Mouse (Mus musculus) hindbrain, embryonic 12.5 days (tissue): ENCODE measurements around the gene Chrm2. TPM values are rescaled to one million over a fixed set of nuclear protein-coding genes. Genes with fewer than 3 reads are reported as not detected.

Source experiments
- ATAC-seq: fragments of 200-750 bp; cut with Nextera tagmentation; 2 replicates; pipeline ENCODE4 v1.8.0; 2017; ENCODE audit warnings: moderate TSS enrichment; ENCODE audit not compliant: low FRiP score
- H3K27ac ChIP-seq: fragments of 300-500 bp; sonication (generic); 2 replicates; pipeline ENCODE4 v1.5.1; 2016; ENCODE audit warnings: mild to moderate bottlenecking
- H3K27me3 ChIP-seq: fragments of 300-500 bp; sonication (generic); 2 replicates; pipeline ENCODE4 v1.6.1; 2016; ENCODE audit warnings: mild to moderate bottlenecking
- H3K36me3 ChIP-seq: fragments of 300-500 bp; sonication (generic); 2 replicates; pipeline ENCODE4 v1.6.1; 2016; ENCODE audit warnings: mild to moderate bottlenecking
- H3K4me1 ChIP-seq: fragments of 300-500 bp; sonication (generic); 2 replicates; pipeline ENCODE4 v1.6.1; 2016
- H3K4me2 ChIP-seq: fragments of 300-500 bp; sonication (generic); replicated peaks from 2 replicates; pipeline ENCODE4 v1.6.1; 2016; ENCODE audit warnings: mild to moderate bottlenecking
- H3K4me3 ChIP-seq: fragments of 300-500 bp; sonication (generic); 2 replicates; pipeline ENCODE4 v1.5.1; 2016; ENCODE audit warnings: mild to moderate bottlenecking
- H3K9ac ChIP-seq: fragments of 300-500 bp; sonication (generic); 2 replicates; pipeline ENCODE4 v1.6.1; 2016; ENCODE audit warnings: mild to moderate bottlenecking, moderate library complexity
- H3K9me3 ChIP-seq: fragments of 300-500 bp; sonication (generic); replicated peaks from 2 replicates; pipeline ENCODE4 v1.6.1; 2016; ENCODE audit warnings: mild to moderate bottlenecking
- WGBS: fragments of 180-500 bp; shearing (Covaris S2); methylation state at CpG from one replicate; pipeline ENCODE4 v1.1.7; 2016; 5-methylcytosine and 5-hydroxymethylcytosine counted together
- polyA plus RNA-seq: library from polyadenylated mRNA; unstranded; fragments of >200 nt; fragmentation: Nextera tagmentation; extraction: Ambion mirVana; gene quantifications from 2 replicates; pipeline ENCODE4 v1.2.1, GENCODE M21; 2016

Gene Chrm2
- 1.5 and 2.0 TPM in 2 replicates for polyA plus RNA-seq

DNA sequence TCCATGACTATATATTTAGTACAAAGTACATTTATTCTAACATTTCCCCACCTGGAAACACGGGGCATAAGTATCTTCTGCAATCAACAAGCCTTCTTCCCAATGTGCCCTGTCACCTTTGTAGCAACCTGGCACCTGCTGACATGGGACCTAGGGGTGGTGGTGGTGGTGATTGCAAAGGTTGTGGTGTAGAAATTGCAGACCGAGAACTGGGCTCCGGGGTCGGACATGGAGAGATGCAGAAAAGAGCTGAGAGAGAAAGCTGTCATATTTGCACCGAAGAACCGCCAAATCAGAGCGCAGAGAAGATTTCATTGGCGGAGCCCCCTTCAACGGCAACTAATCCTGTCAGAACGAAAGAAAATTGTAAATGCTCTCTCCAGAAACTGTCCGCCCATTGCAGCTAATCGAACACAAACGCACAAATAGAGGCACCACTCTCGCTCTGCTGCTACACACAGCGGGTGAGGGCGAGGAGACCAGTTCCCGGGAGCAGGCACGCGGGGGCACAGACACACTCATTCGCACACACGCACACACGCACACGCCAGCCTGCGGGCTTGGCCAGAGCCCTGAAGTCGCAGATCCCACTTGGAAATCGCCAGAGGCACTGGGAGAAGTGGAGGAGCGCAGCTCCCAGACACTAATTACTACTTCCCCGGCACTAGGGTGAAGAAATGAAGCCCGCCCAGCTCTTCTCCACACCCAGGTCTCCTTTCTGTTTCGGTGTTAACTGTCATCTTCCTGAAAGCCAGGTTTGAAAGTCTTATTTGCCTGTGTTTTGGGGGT is at the start of gene Chrm2:
Chrm2 (plus strand) TSS at position 473 of the 789 bp plus-strand sequence.
- H3K36me3 ChIP-seq, result no peaks in the 10 kb centered on the region
- H3K9ac ChIP-seq, result peak within 1 kb of the TSS; percentile 61
- H3K9me3 ChIP-seq, result no peaks in the 10 kb centered on the region
- H3K27me3 ChIP-seq, result peaks cover 45% of the 10 kb centered on the region
- H3K4me3 ChIP-seq, result peak within 1 kb of the TSS; percentile 47
- 4% methylated on average over 30 of the region's 30 CpGs for WGBS
- H3K4me2 ChIP-seq, result peak within 1 kb of the TSS; percentile 97
- no peak within 1 kb of the TSS for H3K27ac ChIP-seq
- H3K4me1 ChIP-seq, result peaks cover 10% of the 10 kb centered on the region; the same call in 1 of the 2 replicates
- peak; percentile 63 for ATAC-seq

GRCm38 (mm10) chr6:36373983-36374382 is 13.9 kb upstream of the Chrm2 start:
- Histone ChIP-seq H3K9me3 (no peaks in the 10 kb centered on the region), H3K27ac (no peak overlapping the region), H3K4me3 (no peak overlapping the region), H3K4me1 (no peaks in the 10 kb centered on the region), H3K36me3 (no peaks in the 10 kb centered on the region), H3K9ac (no peak overlapping the region), H3K4me2 (no peak overlapping the region), H3K27me3 (no peaks in the 10 kb centered on the region)
- 83% methylated on average over 2 of the region's 2 CpGs for WGBS
- no peak for ATAC-seq

- H3K36me3 ChIP-seq, result no peaks in the 10 kb centered on the region
- no peak overlapping the region for H3K9ac ChIP-seq
- ATAC-seq, result no peak
- no peaks in the 10 kb centered on the region for H3K9me3 ChIP-seq
- no peaks in the 10 kb centered on the region for H3K27me3 ChIP-seq
- H3K4me3 ChIP-seq, result no peak overlapping the region
- WGBS, result 75% methylated on average over 4 of the region's 4 CpGs
- no peaks in the 10 kb centered on the region for H3K4me1 ChIP-seq
- no peak overlapping the region for H3K4me2 ChIP-seq
- no peak overlapping the region for H3K27ac ChIP-seq
These were observed 9.9 kb upstream of the Chrm2 start for GRCm38 (mm10) chr6:36377936-36378335.

DNA sequence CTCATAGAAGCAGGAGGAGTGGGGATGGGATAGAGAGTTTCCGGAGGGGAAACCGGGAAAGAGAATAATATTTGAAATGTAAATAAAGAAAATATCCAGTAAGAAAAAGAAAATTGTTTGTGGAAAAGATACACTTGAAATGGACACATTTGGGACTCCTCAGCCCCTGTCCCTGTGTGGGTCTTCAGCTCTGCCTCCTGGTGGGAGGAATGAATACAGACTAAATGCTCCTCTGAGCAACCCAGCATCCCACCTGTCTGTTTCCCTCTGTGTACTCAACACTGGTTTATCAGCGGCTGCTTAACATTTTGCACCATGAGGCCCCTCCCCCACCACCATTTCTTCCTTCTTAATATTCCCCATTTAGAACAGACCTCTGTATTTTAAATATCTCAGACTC is 3.8 kb upstream of the Chrm2 start:
- Histone ChIP-seq H3K4me1 (peaks cover 6% of the 10 kb centered on the region; the same call in 1 of the 2 replicates), H3K9ac (no peak overlapping the region), H3K4me3 (no peak overlapping the region), H3K27ac (no peak overlapping the region), H3K9me3 (no peaks in the 10 kb centered on the region), H3K36me3 (no peaks in the 10 kb centered on the region), H3K4me2 (no peak overlapping the region), H3K27me3 (peaks cover 23% of the 10 kb centered on the region)
- no peak for ATAC-seq
- 48% methylated on average over 3 of the region's 3 CpGs for WGBS

GRCm38 (mm10) chr6:36388401-36389259 is 746 bp downstream of the Chrm2 start:
- no peaks in the 10 kb centered on the region for H3K36me3 ChIP-seq
- peak; percentile 74 for ATAC-seq
- peak overlapping the region; percentile 97 for H3K4me2 ChIP-seq
- no peak overlapping the region for H3K27ac ChIP-seq
- peaks cover 10% of the 10 kb centered on the region; the same call in 1 of the 2 replicates for H3K4me1 ChIP-seq
- H3K4me3 ChIP-seq, result peak overlapping the region; percentile 47
- H3K9me3 ChIP-seq, result no peaks in the 10 kb centered on the region
- peak overlapping the region; percentile 61 for H3K9ac ChIP-seq
- WGBS, result 1% methylated on average over 36 of the region's 36 CpGs
- H3K27me3 ChIP-seq, result peaks cover 45% of the 10 kb centered on the region

DNA sequence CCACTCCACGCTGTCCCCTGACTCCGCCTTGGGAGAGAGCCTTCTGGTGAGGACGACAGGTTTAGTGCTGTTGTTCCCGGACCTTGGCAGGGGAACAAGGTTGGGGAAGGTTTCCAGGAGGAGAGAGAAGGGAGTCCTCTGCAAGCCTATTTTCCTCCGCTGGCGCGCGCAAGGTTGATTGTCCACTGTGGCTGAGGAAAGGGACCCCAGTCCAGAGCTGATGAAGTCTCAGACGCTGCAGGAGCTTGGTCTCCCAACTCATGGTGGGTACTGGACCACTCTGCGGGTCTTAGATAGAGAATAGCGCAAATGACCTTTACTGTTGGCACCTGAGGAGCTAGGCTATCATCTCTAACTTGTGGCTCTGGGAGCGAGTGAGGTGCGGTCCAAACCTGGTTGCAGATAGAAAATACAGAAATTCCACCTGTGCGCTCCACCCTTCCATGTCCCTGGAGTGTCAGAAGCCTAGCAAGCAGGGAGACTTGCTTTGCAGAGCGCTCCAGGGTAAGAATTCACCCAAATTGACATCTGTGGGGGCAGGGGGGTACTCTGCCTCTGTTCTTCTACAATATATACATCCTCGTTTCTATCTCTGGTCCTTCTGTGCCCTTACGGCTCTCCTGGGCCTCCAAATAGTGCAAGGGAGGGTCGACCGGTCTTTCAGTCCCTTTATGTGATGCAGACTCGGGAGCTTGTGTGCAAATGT is 1.5 kb downstream of the Chrm2 start:
- WGBS, result 29% methylated on average over 20 of the region's 20 CpGs
- Histone ChIP-seq H3K9me3 (no peaks in the 10 kb centered on the region), H3K27ac (no peak overlapping the region), H3K9ac (peak overlapping the region; percentile 61; the same call in 1 of the 2 replicates), H3K4me1 (peaks cover 10% of the 10 kb centered on the region; the same call in 1 of the 2 replicates), H3K36me3 (no peaks in the 10 kb centered on the region), H3K27me3 (peaks cover 45% of the 10 kb centered on the region), H3K4me3 (peak overlapping the region; percentile 47), H3K4me2 (peak overlapping the region; percentile 97)
- ATAC-seq, result no peak

DNA sequence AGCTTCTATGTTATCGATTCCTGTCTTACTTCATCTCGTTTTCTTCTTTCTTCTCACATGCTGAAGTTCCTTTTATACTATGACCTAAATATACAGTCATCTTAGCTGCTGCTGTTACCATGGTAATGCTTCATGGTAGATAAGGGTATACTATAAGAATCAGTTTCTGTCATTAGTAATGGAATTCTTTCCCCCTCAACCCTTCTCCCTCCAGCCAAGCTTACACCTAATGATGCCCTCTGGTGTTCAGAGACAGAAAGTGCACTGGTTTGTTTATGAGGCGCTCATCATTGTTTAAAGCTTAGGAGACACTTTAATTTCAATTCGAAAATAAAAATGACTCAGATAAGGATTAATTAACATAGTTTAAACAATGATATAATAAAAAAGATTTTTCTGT is 5.8 kb downstream of the Chrm2 start:
- H3K9ac ChIP-seq, result no peak overlapping the region
- no peak for ATAC-seq
- peaks cover 8% of the 10 kb centered on the region; the same call in 1 of the 2 replicates for H3K4me1 ChIP-seq
- peaks cover 26% of the 10 kb centered on the region for H3K27me3 ChIP-seq
- no peak overlapping the region for H3K4me3 ChIP-seq
- no peaks in the 10 kb centered on the region for H3K36me3 ChIP-seq
- no peaks in the 10 kb centered on the region for H3K9me3 ChIP-seq
- 66% methylated on average over 4 of the region's 4 CpGs for WGBS
- H3K27ac ChIP-seq, result no peak overlapping the region
- H3K4me2 ChIP-seq, result no peak overlapping the region

- WGBS, result 73% methylated on average over 5 of the region's 5 CpGs
- no peaks in the 10 kb centered on the region for H3K27me3 ChIP-seq
- H3K4me1 ChIP-seq, result no peaks in the 10 kb centered on the region
- H3K27ac ChIP-seq, result no peak overlapping the region
- H3K36me3 ChIP-seq, result no peaks in the 10 kb centered on the region
- no peaks in the 10 kb centered on the region for H3K9me3 ChIP-seq
- no peak overlapping the region for H3K4me2 ChIP-seq
- no peak overlapping the region for H3K9ac ChIP-seq
- no peak overlapping the region for H3K4me3 ChIP-seq
- no peak for ATAC-seq
These were observed 17.3 kb downstream of the Chrm2 start for GRCm38 (mm10) chr6:36405139-36405538.

DNA sequence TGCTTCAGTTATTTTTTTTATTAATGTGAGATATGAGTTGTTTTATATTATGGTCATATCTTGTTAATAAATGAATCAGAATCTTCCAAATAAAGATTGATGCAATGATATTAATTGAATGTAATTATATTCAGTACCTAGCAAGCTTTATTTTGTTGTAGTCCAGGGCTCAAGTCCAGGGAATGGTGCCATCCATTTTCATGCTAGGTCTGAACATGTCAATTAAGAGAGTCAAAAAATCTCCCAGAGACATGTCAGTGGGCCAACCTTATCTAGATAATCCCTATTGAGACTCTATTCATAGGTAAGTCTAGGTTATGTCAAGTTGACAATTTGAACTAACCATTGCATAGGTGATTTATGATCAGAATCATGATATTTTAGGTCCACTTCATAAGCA is 21.1 kb downstream of the Chrm2 start:
- Histone ChIP-seq H3K27me3 (no peaks in the 10 kb centered on the region), H3K36me3 (no peaks in the 10 kb centered on the region), H3K9ac (no peak overlapping the region), H3K4me2 (no peak overlapping the region), H3K9me3 (no peaks in the 10 kb centered on the region), H3K4me1 (no peaks in the 10 kb centered on the region), H3K4me3 (no peak overlapping the region), H3K27ac (no peak overlapping the region)
- ATAC-seq, result no peak

DNA sequence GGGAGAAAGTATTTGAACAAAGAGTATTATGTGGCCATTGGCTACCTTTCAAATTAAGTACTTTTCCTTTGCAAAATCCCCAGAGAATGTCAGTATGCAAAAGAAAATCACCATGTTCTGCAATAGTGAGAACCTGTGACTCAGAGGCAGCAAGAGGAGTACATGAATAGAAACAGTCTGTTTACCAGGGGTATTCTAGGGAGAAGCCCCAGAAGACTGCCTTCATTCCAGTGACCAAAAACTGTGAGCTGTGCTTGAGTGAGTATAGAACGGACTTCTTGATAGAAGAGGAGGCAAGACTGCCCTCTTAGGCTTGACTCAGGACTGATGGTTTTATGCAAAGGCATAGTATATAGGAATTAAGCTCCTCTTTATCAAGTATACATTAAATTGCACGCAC is 22.2 kb downstream of the Chrm2 start:
- no peak overlapping the region for H3K4me3 ChIP-seq
- H3K36me3 ChIP-seq, result no peaks in the 10 kb centered on the region
- H3K9ac ChIP-seq, result no peak overlapping the region
- no peaks in the 10 kb centered on the region for H3K4me1 ChIP-seq
- H3K27me3 ChIP-seq, result no peaks in the 10 kb centered on the region
- no peak overlapping the region for H3K27ac ChIP-seq
- ATAC-seq, result no peak
- no peak overlapping the region for H3K4me2 ChIP-seq
- no peaks in the 10 kb centered on the region for H3K9me3 ChIP-seq
- 84% methylated on average over 2 of the region's 2 CpGs for WGBS

DNA sequence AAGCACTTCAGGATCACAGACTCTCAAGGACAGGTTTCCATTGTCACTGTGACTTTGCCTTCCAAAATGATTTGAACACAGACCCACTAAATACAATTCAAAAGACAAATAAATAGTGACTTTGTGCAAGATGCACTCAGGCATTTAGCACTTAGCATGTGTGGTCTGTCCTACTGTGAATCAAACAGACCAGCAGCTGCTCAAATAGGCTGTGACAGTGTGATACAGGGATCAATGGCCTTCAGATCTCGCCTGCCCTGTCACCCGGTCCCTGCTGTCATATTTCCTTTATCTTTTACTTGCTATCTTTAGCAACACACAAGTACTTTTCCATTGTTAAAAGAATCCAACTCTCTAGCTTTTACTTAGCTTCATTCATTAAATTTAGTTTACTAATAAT is 31.8 kb downstream of the Chrm2 start:
- H3K4me2 ChIP-seq, result no peak overlapping the region
- ATAC-seq, result no peak
- 54% methylated on average over 2 of the region's 2 CpGs for WGBS
- no peak overlapping the region for H3K4me3 ChIP-seq
- no peak overlapping the region for H3K27ac ChIP-seq
- H3K36me3 ChIP-seq, result no peaks in the 10 kb centered on the region
- H3K27me3 ChIP-seq, result no peaks in the 10 kb centered on the region
- no peaks in the 10 kb centered on the region for H3K9me3 ChIP-seq
- H3K4me1 ChIP-seq, result no peaks in the 10 kb centered on the region
- no peak overlapping the region for H3K9ac ChIP-seq

- no peak for ATAC-seq
These were observed 50.1 kb downstream of the Chrm2 start for GRCm38 (mm10) chr6:36437964-36438363.

More at GRCm38 (mm10) chr6:36437964-36438363, 50.1 kb downstream of the Chrm2 start:
- no peaks in the 10 kb centered on the region for H3K27me3 ChIP-seq
- H3K9ac ChIP-seq, result no peak overlapping the region
- no peaks in the 10 kb centered on the region for H3K36me3 ChIP-seq
- WGBS, result 87% methylated on average over 6 of the region's 6 CpGs
- H3K4me2 ChIP-seq, result no peak overlapping the region
- no peak overlapping the region for H3K4me3 ChIP-seq
- no peak overlapping the region for H3K27ac ChIP-seq
- no peaks in the 10 kb centered on the region for H3K4me1 ChIP-seq
- H3K9me3 ChIP-seq, result no peaks in the 10 kb centered on the region
